In genomic region chr6:34907121-34907614, GRCm38 (mm10) we compare ENCODE assay signal across 15 mouse cellular contexts. TPM values are rescaled to one million over a fixed set of nuclear protein-coding genes. Genes with fewer than 3 reads are reported as not detected.
DNase-seq lines count a peak whose midpoint lies in the region; ATAC-seq and TF ChIP-seq lines count a peak whose summit lies in the region.
"Had no signal": no experiment of that assay in that cellular context is flagged by ENCODE, and none has a peak within 500 bp of the region (broad histone marks: within the 10 kb centered on the region; RNA-seq: fewer than 3 reads in every experiment).

No protein-coding gene starts in this region.

- H3K4me2 ChIP-seq in lung, postnatal 0 days (replicated peaks; ENCODE audit: low read depth, low read length), result no peak overlapping the region
- H3K4me2 ChIP-seq in heart, embryonic 13.5 days, result peak overlapping the region; percentile 19; the same call in 1 of the 2 replicates
- H3K4me2 ChIP-seq: midbrain, embryonic 13.5 days; neural tube, embryonic 15.5 days had no signal

- peak; percentile 44 for DNase-seq in gastrocnemius, postnatal 25 days
- no peak for DNase-seq in gastrocnemius, postnatal 4 days (ENCODE audit: low spot score in 2 of 2)
- no peak for DNase-seq in lung, postnatal 0 days (ENCODE audit: low spot score)
- no peak for DNase-seq in lung, postnatal 36 days
- DNase-seq in adrenal gland, postnatal 36 days, result no peak
- DNase-seq in thymus, adult 18-20 months, result no peak
- DNase-seq: B cell, adult 2 months had no signal

- H3K36me3 ChIP-seq in lung, postnatal 0 days (ENCODE audit: insufficient read depth, low read length), result peaks cover 7% of the 10 kb centered on the region; the same call in 1 of the 2 replicates
- peaks cover 62% of the 10 kb centered on the region for H3K36me3 ChIP-seq in heart, embryonic 13.5 days

- H3K27ac ChIP-seq in lung, postnatal 0 days (ENCODE audit: low read length), result 0 out of 2 replicates have a peak overlapping the region, but pooled peaks have one; percentile 9
- no peak overlapping the region for H3K27ac ChIP-seq in heart, embryonic 13.5 days (replicated peaks)
- H3K27ac ChIP-seq: midbrain, embryonic 13.5 days; neural tube, embryonic 15.5 days had no signal

- TF ChIP-seq EP300 in lung, postnatal 0 days (IDR thresholded peaks at IDR 0.05), result no peak

- peaks cover 17% of the 10 kb centered on the region; the same call in 1 of the 2 replicates for H3K4me1 ChIP-seq in lung, postnatal 0 days (ENCODE audit: insufficient read depth, low read depth, low read length)
- peaks cover 65% of the 10 kb centered on the region for H3K4me1 ChIP-seq in heart, embryonic 13.5 days

- H3K4me3 ChIP-seq in lung, postnatal 0 days (ENCODE audit: low read depth, low read length), result no peak overlapping the region
- H3K4me3 ChIP-seq in heart, embryonic 13.5 days, result no peak overlapping the region
- H3K4me3 ChIP-seq: midbrain, embryonic 13.5 days; neural tube, embryonic 15.5 days had no signal

- no peaks in the 10 kb centered on the region for H3K9me3 ChIP-seq in lung, postnatal 0 days (ENCODE audit: low read length)
- H3K9me3 ChIP-seq in heart, embryonic 13.5 days, result no peaks in the 10 kb centered on the region
- H3K9me3 ChIP-seq: midbrain, embryonic 13.5 days; neural tube, embryonic 15.5 days had no signal

- no peak overlapping the region for H3K9ac ChIP-seq in lung, postnatal 0 days (replicated peaks; ENCODE audit: low read depth)
- H3K9ac ChIP-seq in heart, embryonic 13.5 days, result 0 out of 2 replicates have a peak overlapping the region, but pooled peaks have one; percentile 9
- H3K9ac ChIP-seq: neural tube, embryonic 15.5 days had no signal

- no peaks in the 10 kb centered on the region for H3K27me3 ChIP-seq in lung, postnatal 0 days (replicated peaks; ENCODE audit: insufficient read depth, low read length)
- H3K27me3 ChIP-seq in heart, embryonic 13.5 days (replicated peaks), result no peaks in the 10 kb centered on the region
- H3K27me3 ChIP-seq: midbrain, embryonic 13.5 days; neural tube, embryonic 15.5 days; Patski had no signal

- WGBS in lung, postnatal 0 days, result 63% methylated on average over 2 of the region's 2 CpGs
- WGBS in heart, embryonic 13.5 days, result 71% methylated on average over 2 of the region's 2 CpGs

- no peak for TF ChIP-seq CTCF in lung, postnatal 0 days (IDR thresholded peaks at IDR 0.05)

- ATAC-seq in lung, postnatal 0 days, result no peak
- no peak for ATAC-seq in heart, embryonic 13.5 days (ENCODE audit: extremely low read depth, insufficient number of reproducible peaks, low FRiP score, low TSS enrichment)
- peak; percentile 38 for ATAC-seq in megakaryocyte progenitor cell, adult 5-6 weeks (replicated peaks; ENCODE audit: poor library complexity)
- ATAC-seq: forebrain, embryonic 14.5 days; midbrain, embryonic 13.5 days; Patski had no signal

RNA-seq across cellular contexts. Expression of gene Wdr91, which starts 3.5 kb away (rescaled TPM):
- total RNA-seq in gastrocnemius, postnatal 25 days (2021), result 1 to 10 TPM; 5.1 to 5.8 TPM
- 10 to 100 TPM; 17.5 to 18.7 TPM for total RNA-seq in gastrocnemius, postnatal 4 days (2021)
- 19.9 and 21.1 TPM in 2 replicates for polyA plus RNA-seq in lung, postnatal 0 days (2015; fragmentation: Nextera tagmentation; extraction: Ambion mirVana)
- polyA plus RNA-seq in heart, embryonic 13.5 days (2015; fragmentation: Nextera tagmentation; extraction: Ambion mirVana), result 9.4 and 11.2 TPM in 2 replicates
- 5.8 and 6.1 TPM in 2 replicates for total RNA-seq in megakaryocyte progenitor cell, adult 5-6 weeks (2015)
- total RNA-seq in megakaryocyte progenitor cell, adult 5-6 weeks (2017), result 20.5 and 22.7 TPM in 2 replicates
- 10 to 100 TPM; 13.9 to 14.9 TPM for total RNA-seq in adrenal gland, postnatal 36 days (2021)

RNA-seq across cellular contexts. Expression of gene Stra8, which starts 12.8 kb away (rescaled TPM):
- total RNA-seq in gastrocnemius, postnatal 25 days (2021), result not detected
- not detected for total RNA-seq in gastrocnemius, postnatal 4 days (2021)
- polyA plus RNA-seq in lung, postnatal 0 days (2015; fragmentation: Nextera tagmentation; extraction: Ambion mirVana), result 0.10 TPM in 1 of 2 replicates, not detected in the other
- polyA plus RNA-seq in heart, embryonic 13.5 days (2015; fragmentation: Nextera tagmentation; extraction: Ambion mirVana), result not detected in 2 replicates
- not detected in 2 replicates for total RNA-seq in megakaryocyte progenitor cell, adult 5-6 weeks (2015)
- not detected in 2 replicates for total RNA-seq in megakaryocyte progenitor cell, adult 5-6 weeks (2017)
- total RNA-seq in adrenal gland, postnatal 36 days (2021), result not detected
- total RNA-seq: left cerebral cortex, postnatal 36 days had no signal
- polyA plus RNA-seq: forebrain, embryonic 14.5 days; midbrain, embryonic 13.5 days; neural tube, embryonic 15.5 days; Patski; stomach, embryonic 14.5 days had no signal

RNA-seq across cellular contexts. Expression of gene Cyren, which starts 29.3 kb away (rescaled TPM):
- 1 to 10 TPM; 2.6 to 4.1 TPM for total RNA-seq in gastrocnemius, postnatal 25 days (2021)
- total RNA-seq in gastrocnemius, postnatal 4 days (2021), result 1 to 10 TPM; 7.9 TPM
- 12.6 and 13.8 TPM in 2 replicates for polyA plus RNA-seq in lung, postnatal 0 days (2015; fragmentation: Nextera tagmentation; extraction: Ambion mirVana)
- polyA plus RNA-seq in heart, embryonic 13.5 days (2015; fragmentation: Nextera tagmentation; extraction: Ambion mirVana), result 8.6 and 9.2 TPM in 2 replicates
- total RNA-seq in megakaryocyte progenitor cell, adult 5-6 weeks (2015), result 5.1 and 5.6 TPM in 2 replicates
- 2.5 and 2.9 TPM in 2 replicates for total RNA-seq in megakaryocyte progenitor cell, adult 5-6 weeks (2017)
- total RNA-seq in adrenal gland, postnatal 36 days (2021), result 1 to 10 TPM; 5.3 to 9.6 TPM

RNA-seq across cellular contexts. Expression of gene Tmem140, which starts 44.2 kb away (rescaled TPM):
- 10 to 100 TPM; 15.5 to 24.0 TPM for total RNA-seq in gastrocnemius, postnatal 25 days (2021)
- total RNA-seq in gastrocnemius, postnatal 4 days (2021), result 1 to 10 TPM; 8.6 to 9.7 TPM
- polyA plus RNA-seq in lung, postnatal 0 days (2015; fragmentation: Nextera tagmentation; extraction: Ambion mirVana), result 30.6 and 34.9 TPM in 2 replicates
- polyA plus RNA-seq in heart, embryonic 13.5 days (2015; fragmentation: Nextera tagmentation; extraction: Ambion mirVana), result 0.92 and 1.5 TPM in 2 replicates
- total RNA-seq in megakaryocyte progenitor cell, adult 5-6 weeks (2015), result 0.10 and 1.2 TPM in 2 replicates
- 0.33 and 0.88 TPM in 2 replicates for total RNA-seq in megakaryocyte progenitor cell, adult 5-6 weeks (2017)
- total RNA-seq in adrenal gland, postnatal 36 days (2021), result 10 to 100 TPM; 30.6 to 32.5 TPM
